9 mouse cellular contexts compared by ENCODE assay signal in the genomic region with DNA sequence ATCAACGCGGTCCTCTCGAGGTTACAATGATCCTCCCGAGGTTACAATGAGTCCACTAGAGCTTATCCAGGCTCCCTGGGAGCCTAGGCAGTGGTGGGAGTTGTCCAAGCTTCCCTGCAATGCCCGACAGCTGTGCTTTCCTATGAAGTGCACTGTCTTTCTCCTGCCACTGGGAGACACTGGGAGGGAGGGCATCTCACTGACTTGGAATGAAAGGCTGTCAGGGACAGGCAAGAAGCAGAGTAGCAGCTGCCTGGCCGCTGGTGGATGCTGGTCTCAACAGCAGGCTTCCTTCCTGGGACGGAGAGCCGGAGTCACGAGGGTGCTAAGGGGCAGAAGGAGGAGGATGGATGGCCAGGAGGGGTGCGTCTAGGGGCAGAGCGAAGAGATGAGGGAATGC. TPM values are rescaled to one million over a fixed set of nuclear protein-coding genes. Genes with fewer than 3 reads are reported as not detected.
DNase-seq lines count a peak whose midpoint lies in the region; ATAC-seq and TF ChIP-seq lines count a peak whose summit lies in the region.
"Had no signal": no experiment of that assay in that cellular context is flagged by ENCODE, and none has a peak within 500 bp of the region (broad histone marks: within the 10 kb centered on the region; RNA-seq: fewer than 3 reads in every experiment).

No protein-coding gene starts in this region.

- peaks cover 8% of the 10 kb centered on the region for H3K9me3 ChIP-seq in kidney, embryonic 14.5 days (ENCODE audit: control insufficient read depth, low read length)
- peaks cover 6% of the 10 kb centered on the region; the same call in 1 of the 2 replicates for H3K9me3 ChIP-seq in embryonic facial prominence, embryonic 14.5 days (ENCODE audit: control insufficient read depth, low read length)
- H3K9me3 ChIP-seq in midbrain, embryonic 12.5 days: peaks cover 11% of the 10 kb centered on the region

- peak overlapping the region; percentile 44; the same call in 1 of the 2 replicates for H3K9ac ChIP-seq in kidney, embryonic 14.5 days (ENCODE audit: low read depth, low read length)
- H3K9ac ChIP-seq in embryonic facial prominence, embryonic 14.5 days (ENCODE audit: low read depth, low read length): peak overlapping the region; percentile 41; the same call in 1 of the 2 replicates
- H3K9ac ChIP-seq in midbrain, embryonic 12.5 days (replicated peaks): no peak overlapping the region; the same call in 1 of the 2 replicates

- H3K36me3 ChIP-seq in kidney, embryonic 14.5 days (ENCODE audit: control insufficient read depth, insufficient read depth, low read length): no peaks in the 10 kb centered on the region
- H3K36me3 ChIP-seq in embryonic facial prominence, embryonic 14.5 days (ENCODE audit: control insufficient read depth, insufficient read depth, low read length): no peaks in the 10 kb centered on the region
- no peaks in the 10 kb centered on the region for H3K36me3 ChIP-seq in midbrain, embryonic 12.5 days
- H3K36me3 ChIP-seq: G1E had no signal

- in situ Hi-C loops in Patski (cut with MboI; ENCODE audit: low pct_unique_long_range_greater_than_20kb): no loop called here

- H3K27me3 ChIP-seq in kidney, embryonic 14.5 days (ENCODE audit: control insufficient read depth, insufficient read depth, low read length): peaks cover 43% of the 10 kb centered on the region
- H3K27me3 ChIP-seq in Patski: no peaks in the 10 kb centered on the region
- H3K27me3 ChIP-seq in embryonic facial prominence, embryonic 14.5 days (replicated peaks; ENCODE audit: control insufficient read depth, insufficient read depth, low read length): peaks cover 56% of the 10 kb centered on the region
- peaks cover 73% of the 10 kb centered on the region for H3K27me3 ChIP-seq in midbrain, embryonic 12.5 days

- 11% methylated on average over 11 of the region's 11 CpGs for WGBS in kidney, embryonic 14.5 days
- 17% methylated on average over 11 of the region's 11 CpGs for WGBS in embryonic facial prominence, embryonic 14.5 days
- 7% methylated on average over 11 of the region's 11 CpGs for WGBS in midbrain, embryonic 12.5 days

- DNase-seq in kidney, adult 9 months: no peak
- DNase-seq in Patski (ENCODE audit: low read depth, low spot score): no peak
- DNase-seq in embryonic facial prominence, embryonic 14.5 days (ENCODE audit: low spot score): peak; percentile 59
- DNase-seq in urinary bladder, adult 18-20 months (ENCODE audit: low spot score in 2 of 2): no peak
- no peak for DNase-seq in right cerebral cortex, postnatal 14 days

- ATAC-seq in kidney, embryonic 14.5 days (ENCODE audit: low FRiP score, low TSS enrichment): peak; percentile 33; the same call in 1 of the 2 replicates
- peak; percentile 36 for ATAC-seq in Patski
- ATAC-seq in embryonic facial prominence, embryonic 14.5 days (ENCODE audit: low read depth): peak; percentile 52; the same call in 1 of the 2 replicates
- 0 out of 2 replicates have a peak, but pooled peaks have one; percentile 27 for ATAC-seq in midbrain, embryonic 12.5 days (ENCODE audit: low FRiP score, low read depth)
- ATAC-seq in activated CD4-positive, CD25-positive, alpha-beta regulatory T cell, adult 4 months: no peak

- POLR2A ChIA-PET in Patski (lab: Charles Lee): no interaction called here

- H3K4me3 ChIP-seq in kidney, embryonic 14.5 days (ENCODE audit: low read length): no peak overlapping the region
- no peak overlapping the region for H3K4me3 ChIP-seq in embryonic facial prominence, embryonic 14.5 days (ENCODE audit: low read depth, low read length)
- no peak overlapping the region for H3K4me3 ChIP-seq in midbrain, embryonic 12.5 days

- H3K4me1 ChIP-seq in kidney, embryonic 14.5 days (ENCODE audit: control insufficient read depth, insufficient read depth, low read length): peaks cover 18% of the 10 kb centered on the region; the same call in 1 of the 2 replicates
- peaks cover 4% of the 10 kb centered on the region for H3K4me1 ChIP-seq in embryonic facial prominence, embryonic 14.5 days (ENCODE audit: control insufficient read depth, insufficient read depth, low read length)
- peaks cover 17% of the 10 kb centered on the region for H3K4me1 ChIP-seq in midbrain, embryonic 12.5 days

- CTCF ChIA-PET in Patski (lab: Charles Lee): interaction anchor here (1.0 to 2.0 kb wide), 3 partner anchors 14 to 147 kb away, joined by 3 to 8 read pairs (median 3); a partner anchor contains a TSS

- TF ChIP-seq CTCF in Patski (IDR thresholded peaks at IDR 0.05): no peak

- no peak overlapping the region for H3K27ac ChIP-seq in kidney, embryonic 14.5 days (ENCODE audit: low read depth, low read length)
- H3K27ac ChIP-seq in embryonic facial prominence, embryonic 14.5 days (replicated peaks; ENCODE audit: low read depth, low read length): no peak overlapping the region
- no peak overlapping the region for H3K27ac ChIP-seq in midbrain, embryonic 12.5 days (replicated peaks)

- no peak overlapping the region for H3K4me2 ChIP-seq in kidney, embryonic 14.5 days (replicated peaks; ENCODE audit: low read depth, low read length)
- no peak overlapping the region for H3K4me2 ChIP-seq in embryonic facial prominence, embryonic 14.5 days (ENCODE audit: low read depth, low read length)
- peak overlapping the region; percentile 26 for H3K4me2 ChIP-seq in midbrain, embryonic 12.5 days (replicated peaks)

RNA-seq across cellular contexts. Expression of a gene that starts 2.6 kb away (rescaled TPM):
- polyA plus RNA-seq in kidney, embryonic 14.5 days (2014; fragmentation: Nextera tagmentation; extraction: Ambion mirVana): 1.0 and 1.2 TPM in 2 replicates
- 12.9 TPM for polyA plus RNA-seq in Patski (2021)
- polyA plus RNA-seq in embryonic facial prominence, embryonic 14.5 days (2014; fragmentation: Nextera tagmentation; extraction: Ambion mirVana): 5.0 and 7.2 TPM in 2 replicates
- polyA plus RNA-seq in midbrain, embryonic 12.5 days (2016; fragmentation: Nextera tagmentation; extraction: Ambion mirVana): 6.7 and 7.7 TPM in 2 replicates
- not detected for polyA plus RNA-seq in activated CD4-positive, CD25-positive, alpha-beta regulatory T cell, adult 4 months (2017; shearing (Covaris generic))
- polyA plus RNA-seq: G1E had no signal

RNA-seq across cellular contexts. Expression of a gene that starts 15.1 kb away (rescaled TPM):
- 12.5 and 15.0 TPM in 2 replicates for polyA plus RNA-seq in kidney, embryonic 14.5 days (2014; fragmentation: Nextera tagmentation; extraction: Ambion mirVana)
- polyA plus RNA-seq in Patski (2021): 53.0 TPM
- polyA plus RNA-seq in embryonic facial prominence, embryonic 14.5 days (2014; fragmentation: Nextera tagmentation; extraction: Ambion mirVana): 10.4 and 11.9 TPM in 2 replicates
- polyA plus RNA-seq in midbrain, embryonic 12.5 days (2016; fragmentation: Nextera tagmentation; extraction: Ambion mirVana): 18.0 and 20.6 TPM in 2 replicates
- polyA plus RNA-seq in activated CD4-positive, CD25-positive, alpha-beta regulatory T cell, adult 4 months (2017; shearing (Covaris generic)): 1 to 10 TPM; 4.3 to 5.2 TPM

RNA-seq across cellular contexts. Expression of a gene that starts 28.5 kb away (rescaled TPM):
- 144 and 162 TPM in 2 replicates for polyA plus RNA-seq in kidney, embryonic 14.5 days (2014; fragmentation: Nextera tagmentation; extraction: Ambion mirVana)
- 153 TPM for polyA plus RNA-seq in Patski (2021)
- 138 and 141 TPM in 2 replicates for polyA plus RNA-seq in embryonic facial prominence, embryonic 14.5 days (2014; fragmentation: Nextera tagmentation; extraction: Ambion mirVana)
- 100 and 105 TPM in 2 replicates for polyA plus RNA-seq in midbrain, embryonic 12.5 days (2016; fragmentation: Nextera tagmentation; extraction: Ambion mirVana)
- 10 to 100 TPM; 45.9 to 51.2 TPM for polyA plus RNA-seq in activated CD4-positive, CD25-positive, alpha-beta regulatory T cell, adult 4 months (2017; shearing (Covaris generic))

RNA-seq across cellular contexts. Expression of a gene that starts 45.7 kb away (rescaled TPM):
- 111 and 144 TPM in 2 replicates for polyA plus RNA-seq in kidney, embryonic 14.5 days (2014; fragmentation: Nextera tagmentation; extraction: Ambion mirVana)
- 77.6 TPM for polyA plus RNA-seq in Patski (2021)
- 99.0 and 112 TPM in 2 replicates for polyA plus RNA-seq in embryonic facial prominence, embryonic 14.5 days (2014; fragmentation: Nextera tagmentation; extraction: Ambion mirVana)
- 163 and 171 TPM in 2 replicates for polyA plus RNA-seq in midbrain, embryonic 12.5 days (2016; fragmentation: Nextera tagmentation; extraction: Ambion mirVana)
- polyA plus RNA-seq in activated CD4-positive, CD25-positive, alpha-beta regulatory T cell, adult 4 months (2017; shearing (Covaris generic)): 10 to 100 TPM; 41.5 to 48.1 TPM

RNA-seq across cellular contexts. Expression of a gene that starts 55.6 kb away (rescaled TPM):
- 14.0 and 14.7 TPM in 2 replicates for polyA plus RNA-seq in kidney, embryonic 14.5 days (2014; fragmentation: Nextera tagmentation; extraction: Ambion mirVana)
- polyA plus RNA-seq in Patski (2021): 9.7 TPM
- polyA plus RNA-seq in embryonic facial prominence, embryonic 14.5 days (2014; fragmentation: Nextera tagmentation; extraction: Ambion mirVana): 8.3 and 9.9 TPM in 2 replicates
- polyA plus RNA-seq in midbrain, embryonic 12.5 days (2016; fragmentation: Nextera tagmentation; extraction: Ambion mirVana): 18.0 and 18.9 TPM in 2 replicates
- 1 to 10 TPM; 8.1 to 9.7 TPM for polyA plus RNA-seq in activated CD4-positive, CD25-positive, alpha-beta regulatory T cell, adult 4 months (2017; shearing (Covaris generic))
